Mouse (Mus musculus) thymus, postnatal 10 days (tissue): ENCODE measurements around the gene Ubfd1.

Experiments used
- DNase-seq, 2 experiments: peaks; one replicate each; pipeline ENCODE4 v3.0.0; 2021; ENCODE audit warnings: low spot score in 2 of 2

Ubfd1 gene

DNA sequence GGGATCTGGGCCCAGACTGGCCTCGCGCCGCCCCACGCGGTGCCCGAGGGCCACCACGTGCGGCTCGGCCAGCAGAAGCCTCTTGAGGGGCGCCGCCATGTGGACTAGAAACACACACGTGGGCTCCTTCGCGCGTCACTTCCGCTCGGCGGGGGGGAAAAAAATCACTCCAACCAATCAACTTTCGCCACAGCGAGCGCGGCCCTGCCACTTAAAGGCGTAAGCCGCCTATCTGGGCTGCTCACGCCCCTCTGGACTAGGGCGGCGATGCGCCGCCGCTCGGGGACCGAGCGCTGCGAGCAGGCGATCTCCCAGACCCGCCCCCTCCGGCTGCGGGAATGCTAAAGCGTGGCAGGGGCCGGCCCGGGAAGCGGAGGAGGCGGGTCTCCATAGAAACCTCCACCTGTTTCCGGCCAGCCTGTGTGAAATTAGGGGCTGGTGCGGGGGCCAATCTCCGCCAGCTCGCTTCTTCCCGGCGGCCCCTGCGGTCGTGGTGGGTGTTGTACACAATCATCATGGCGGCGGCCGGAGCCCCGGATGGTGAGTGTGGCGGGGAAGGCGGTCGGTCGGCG lies at the start of gene Ubfd1, which contains the start of gene Ears2:
Gene Ubfd1, plus strand, starts transcription at position 231 of the 572 bp plus-strand sequence.
Gene Ears2, minus strand, starts transcription at position 319 of the 572 bp plus-strand sequence.
- DNase-seq: peak; percentile 85 to 87

GRCm38 (mm10) chr7:122018247-122018646 lies 48.7 kb upstream of the Ubfd1 start:
- no peak for DNase-seq

DNA sequence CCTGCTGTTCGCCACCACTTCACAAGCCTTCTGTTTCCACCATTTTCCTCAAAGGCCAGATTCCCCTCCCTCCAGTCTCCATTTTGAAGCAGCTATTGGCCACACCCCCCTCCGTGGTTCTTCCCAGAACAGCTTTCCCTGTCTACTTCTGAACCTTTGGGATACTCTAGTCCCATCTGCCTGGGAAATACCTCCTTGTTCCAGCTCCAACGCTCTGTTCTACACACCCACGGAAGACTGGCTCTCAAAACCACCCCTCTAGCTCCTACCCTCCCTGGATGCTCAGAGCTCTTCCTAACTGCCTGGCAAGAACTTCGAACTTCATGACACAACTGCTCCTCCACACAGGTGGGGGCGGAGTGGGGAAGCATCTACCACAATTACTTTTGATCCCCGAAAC lies 48.0 kb upstream of the Ubfd1 start:
- DNase-seq: no peak

DNA sequence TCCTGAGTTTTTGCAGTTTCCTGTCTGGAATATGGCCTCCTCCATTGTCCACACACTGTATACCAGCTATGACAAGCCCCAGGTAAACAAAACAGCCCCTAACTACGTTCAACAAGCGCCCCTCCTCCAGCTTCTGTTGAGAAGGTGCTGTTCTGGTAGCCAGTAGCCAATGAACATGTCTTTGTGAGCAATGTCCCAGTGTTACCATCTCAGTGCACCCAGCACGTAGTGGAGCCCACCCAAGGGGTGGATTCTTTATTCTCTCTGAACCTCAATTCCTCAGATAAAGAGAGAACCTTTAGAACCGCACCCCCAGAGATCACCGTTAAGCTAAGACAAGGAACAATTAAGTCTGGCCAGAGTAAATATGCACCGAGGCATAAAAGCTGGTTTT lies 46.7 kb upstream of the Ubfd1 start:
- no peak for DNase-seq

DNA sequence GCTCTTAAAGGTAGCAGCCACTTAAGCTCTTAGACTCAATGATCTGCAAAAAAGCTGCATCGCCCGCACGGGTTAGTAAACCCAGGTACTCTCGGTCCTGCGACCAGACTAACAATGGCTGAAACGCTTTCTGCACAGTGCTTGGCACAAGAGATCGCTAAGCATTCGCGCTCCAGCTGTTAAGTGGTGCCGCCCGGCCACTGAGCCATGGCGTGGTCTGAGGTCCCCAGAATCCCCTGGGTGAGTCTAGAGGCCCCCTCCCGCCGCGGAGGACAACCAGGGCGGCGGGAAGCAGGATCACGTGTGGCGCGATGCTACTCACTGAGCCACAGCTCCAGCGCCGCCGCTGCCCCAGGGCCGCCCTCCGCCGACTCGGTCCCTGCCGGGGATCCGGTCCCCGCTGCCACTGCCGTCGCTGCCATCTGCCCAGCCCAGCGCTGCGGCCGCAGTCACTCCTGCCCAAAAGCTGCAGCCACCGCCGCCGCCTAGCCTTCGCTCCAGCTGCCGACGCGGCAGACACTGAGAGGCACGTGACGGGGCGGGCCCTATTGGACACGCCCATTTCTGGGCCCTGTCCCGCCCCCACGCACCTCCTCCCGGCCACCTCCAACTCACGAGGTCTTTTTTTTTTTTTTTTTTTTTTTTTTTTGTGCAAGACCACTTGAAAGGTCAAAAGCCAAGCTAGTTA lies 46.2 kb upstream of the Ubfd1 start, which contains the start of gene Gga2:
Gene Gga2, minus strand, starts transcription at position 556 of the 688 bp plus-strand sequence.
- peak; percentile 76 to 81 for DNase-seq

DNA sequence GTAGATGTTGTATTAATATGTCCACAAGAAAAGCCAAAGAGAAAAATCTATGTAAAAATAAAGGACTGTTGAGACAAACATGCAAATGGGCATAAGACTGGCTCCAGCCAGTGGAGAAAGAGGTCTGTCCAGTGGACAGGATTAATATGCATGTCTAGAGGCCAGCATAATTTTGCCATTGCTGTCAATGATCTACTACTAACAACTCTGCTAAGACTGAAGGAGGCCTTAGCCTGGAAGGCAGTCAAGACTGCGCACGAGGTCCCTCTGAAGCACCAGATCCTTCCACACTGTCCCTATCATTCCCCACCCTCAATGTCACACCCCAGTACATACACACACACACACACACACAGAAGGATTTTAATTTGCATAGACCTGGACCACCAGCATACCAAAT lies 44.8 kb upstream of the Ubfd1 start:
- no peak for DNase-seq

DNA sequence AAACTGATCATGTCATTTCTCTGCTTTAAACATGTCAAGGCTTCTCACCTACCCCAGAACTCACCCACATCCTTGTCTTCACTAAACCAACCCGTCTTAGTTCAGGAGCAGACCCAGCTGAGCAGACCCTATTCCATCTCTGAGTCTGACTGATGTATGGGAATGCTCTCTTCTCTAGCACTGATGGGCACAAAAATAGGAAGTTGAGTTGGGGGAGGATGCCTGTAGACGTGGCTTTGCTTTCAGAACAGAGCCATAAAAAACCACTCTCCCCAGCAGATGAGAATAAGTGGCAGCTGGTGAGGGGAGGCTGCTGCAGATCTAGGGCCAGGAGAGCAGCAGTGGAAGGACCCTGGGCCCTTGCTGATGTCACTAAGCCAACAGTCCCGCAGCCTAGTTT lies 33.6 kb upstream of the Ubfd1 start:
- DNase-seq: no peak

GRCm38 (mm10) chr7:122034348-122034747 lies 32.6 kb upstream of the Ubfd1 start:
- DNase-seq: no peak

GRCm38 (mm10) chr7:122044106-122044505 lies 22.9 kb upstream of the Ubfd1 start:
- no peak for DNase-seq

- DNase-seq: no peak
These were observed 21.8 kb upstream of the Ubfd1 start for GRCm38 (mm10) chr7:122045181-122045634.

DNA sequence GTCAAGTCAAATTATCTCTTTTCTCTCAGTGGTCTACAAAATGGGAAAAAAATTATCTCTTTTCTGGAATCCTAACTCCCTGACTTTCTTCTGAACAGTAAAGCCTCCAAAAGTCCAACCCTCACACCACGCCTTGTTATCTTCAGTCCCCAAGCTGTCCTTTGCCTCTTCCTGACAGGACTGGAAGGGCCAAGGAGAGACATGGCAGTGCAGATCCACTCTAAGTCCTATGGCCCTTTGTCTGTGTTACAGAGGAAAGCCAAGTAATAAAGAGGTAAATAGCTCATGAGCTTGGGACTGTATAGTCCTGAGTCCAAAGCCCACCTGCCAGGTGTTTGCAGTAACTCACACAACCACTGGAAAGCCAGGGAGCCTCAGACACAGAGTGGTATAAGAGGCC lies 21.3 kb upstream of the Ubfd1 start:
- no peak for DNase-seq

DNA sequence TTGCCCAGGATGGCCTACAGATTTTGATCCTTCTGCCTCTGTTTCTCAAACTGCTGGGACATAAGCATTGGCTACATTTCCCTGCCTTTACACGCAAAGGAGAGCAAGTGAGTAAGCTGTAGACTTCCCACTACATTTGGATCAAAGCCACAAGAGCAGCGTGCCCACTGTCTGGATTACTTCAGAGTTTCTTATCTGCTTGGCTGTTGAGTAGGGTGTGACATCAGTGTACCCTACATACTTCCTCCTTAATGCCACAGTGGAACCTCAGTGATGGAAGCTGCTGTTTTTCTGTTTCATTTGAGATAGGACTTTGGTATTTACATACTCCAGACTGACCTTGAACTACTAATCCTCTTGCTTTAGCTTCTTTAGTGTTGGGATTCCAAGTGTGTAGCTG lies 20.2 kb upstream of the Ubfd1 start:
- DNase-seq: no peak

DNA sequence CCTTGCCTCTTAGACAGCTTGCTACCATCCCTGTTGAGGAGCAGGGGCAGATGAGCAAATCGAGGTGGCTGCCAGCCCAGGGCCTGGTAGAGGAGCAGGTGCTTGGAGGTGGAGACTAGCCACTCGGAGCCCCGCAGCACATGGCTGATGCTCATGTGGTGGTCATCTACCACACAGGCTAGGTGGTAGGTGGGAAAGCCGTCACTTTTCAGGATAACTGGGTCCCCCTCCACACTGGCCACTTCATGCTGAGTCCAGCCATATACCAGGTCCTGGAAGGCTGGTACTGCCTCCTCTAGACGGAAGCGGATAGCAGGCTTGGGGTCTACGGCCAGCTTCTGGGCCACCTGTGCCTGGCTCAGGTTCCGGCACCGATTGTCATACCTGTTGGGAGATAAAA lies 18.8 kb upstream of the Ubfd1 start:
- DNase-seq: no peak

DNA sequence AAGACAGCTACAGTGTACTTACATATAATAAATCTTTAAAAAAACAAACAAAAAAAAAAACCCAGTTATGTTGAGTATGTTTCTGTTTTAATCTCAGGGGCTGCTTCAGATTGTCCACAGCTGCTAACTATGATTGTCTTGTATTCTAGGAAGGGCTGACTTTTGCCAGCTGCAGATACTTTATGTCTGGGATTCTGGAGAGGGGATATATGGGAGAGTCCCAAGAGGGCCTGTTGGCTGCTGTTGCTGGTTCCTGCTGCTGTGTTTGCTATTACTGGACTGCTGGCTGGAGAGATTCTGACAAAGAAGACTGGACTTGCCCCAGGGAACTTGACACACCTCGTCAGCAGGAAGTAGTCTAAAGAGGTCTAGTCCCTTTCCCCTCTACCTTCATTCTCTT lies 16.1 kb upstream of the Ubfd1 start:
- no peak for DNase-seq

GRCm38 (mm10) chr7:122056633-122057032 lies 10.3 kb upstream of the Ubfd1 start:
- DNase-seq: no peak

- no peak for DNase-seq
These were observed 1.3 kb upstream of the Ubfd1 start for GRCm38 (mm10) chr7:122065656-122066055.

DNA sequence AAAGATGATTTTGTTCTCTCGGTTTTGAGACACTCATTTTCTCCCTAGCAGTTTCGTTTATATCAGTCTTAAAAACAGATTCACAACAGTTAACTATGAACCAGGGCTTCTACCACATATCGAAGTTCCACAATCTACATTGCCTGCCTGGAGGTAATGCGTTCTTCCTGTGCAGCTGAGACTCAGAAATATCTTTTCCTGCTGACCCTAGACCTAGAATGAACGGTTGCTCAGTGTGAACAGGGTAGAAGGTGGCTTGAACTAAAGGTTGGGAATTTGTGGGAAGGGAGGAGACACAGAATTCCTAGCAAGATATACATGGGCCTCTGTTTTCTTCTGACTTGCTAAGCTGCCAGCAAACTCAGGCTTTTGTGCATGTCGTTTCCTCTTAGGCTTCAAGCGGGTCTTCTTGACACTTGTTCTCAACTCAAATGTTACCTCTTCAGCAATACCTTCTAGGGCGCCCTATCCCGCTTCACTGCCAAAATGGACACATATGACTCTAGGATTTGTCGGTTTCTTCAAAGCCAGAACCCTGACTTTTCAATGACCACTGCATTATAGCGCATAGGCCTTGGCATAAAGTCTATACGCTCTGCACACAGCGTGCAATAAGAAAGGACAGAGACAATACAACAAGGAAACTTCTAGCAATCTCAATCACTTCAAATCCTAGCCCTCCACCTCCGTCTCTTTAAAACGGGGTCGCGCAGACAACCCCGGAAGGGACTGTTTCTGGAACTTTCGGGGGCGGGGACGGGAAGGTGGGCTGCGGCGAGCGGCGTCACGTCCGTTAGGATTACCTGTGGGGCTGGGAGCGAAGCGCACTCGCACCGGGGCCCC lies 652 bp upstream of the Ubfd1 start:
- DNase-seq: no peak

GRCm38 (mm10) chr7:122067517-122068381 lies 774 bp downstream of the Ubfd1 start:
- DNase-seq: no peak

DNA sequence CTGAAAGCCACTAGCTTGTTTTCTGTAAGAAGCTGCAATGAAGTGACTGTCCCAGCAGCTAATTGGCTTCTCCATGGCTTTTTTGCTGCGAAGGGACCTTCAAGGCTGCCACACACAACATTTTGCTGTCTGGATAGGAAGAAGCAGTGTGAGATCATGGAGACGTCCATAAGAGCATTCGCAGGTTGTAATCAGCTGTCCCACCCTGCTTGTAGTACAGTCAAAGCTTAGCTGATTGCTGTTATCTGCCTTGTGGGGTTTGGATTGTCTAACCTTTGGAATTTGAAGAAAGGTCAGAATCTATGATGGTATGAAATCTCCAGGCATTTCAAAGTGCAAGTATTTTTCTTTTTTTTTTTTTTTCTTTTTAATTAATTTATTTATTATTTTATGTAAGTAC lies 7.4 kb downstream of the Ubfd1 start:
- no peak for DNase-seq

DNA sequence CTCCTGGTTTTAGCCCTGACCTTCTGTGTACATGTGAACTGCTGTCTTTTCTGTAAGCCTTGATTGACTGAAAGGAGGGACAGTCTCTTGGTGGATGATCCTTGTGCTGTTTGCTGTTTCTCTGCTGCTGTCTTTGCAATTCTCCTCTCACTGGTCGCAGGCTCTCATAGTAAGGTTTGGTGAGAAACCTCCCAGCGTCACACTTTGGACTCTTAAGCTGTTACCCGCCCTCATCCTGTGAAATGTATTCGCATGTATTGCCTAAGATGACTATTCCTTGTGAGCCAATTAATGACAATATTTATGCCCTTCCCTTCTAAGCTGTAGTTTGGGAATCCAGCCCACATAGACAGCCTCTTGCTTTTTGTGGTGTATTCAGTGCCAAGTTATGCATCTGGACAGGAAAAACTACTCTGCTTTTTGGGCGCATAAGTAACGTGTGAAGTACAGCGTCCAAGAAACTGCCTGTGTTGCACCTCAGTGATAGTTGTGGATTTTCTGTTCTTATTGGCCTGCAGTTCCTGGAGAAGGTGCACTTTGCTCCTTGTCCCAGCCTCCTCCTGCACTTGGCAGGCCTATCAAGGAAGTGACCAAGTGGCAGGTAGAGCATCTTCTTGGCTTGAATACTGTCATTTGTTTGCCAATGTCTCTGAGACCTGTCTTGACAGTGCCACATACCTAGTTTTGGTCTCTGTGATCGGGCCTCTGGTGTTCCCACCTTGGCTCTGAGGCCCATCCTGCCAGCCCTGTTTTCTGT lies 13.0 kb downstream of the Ubfd1 start:
- no peak for DNase-seq

DNA sequence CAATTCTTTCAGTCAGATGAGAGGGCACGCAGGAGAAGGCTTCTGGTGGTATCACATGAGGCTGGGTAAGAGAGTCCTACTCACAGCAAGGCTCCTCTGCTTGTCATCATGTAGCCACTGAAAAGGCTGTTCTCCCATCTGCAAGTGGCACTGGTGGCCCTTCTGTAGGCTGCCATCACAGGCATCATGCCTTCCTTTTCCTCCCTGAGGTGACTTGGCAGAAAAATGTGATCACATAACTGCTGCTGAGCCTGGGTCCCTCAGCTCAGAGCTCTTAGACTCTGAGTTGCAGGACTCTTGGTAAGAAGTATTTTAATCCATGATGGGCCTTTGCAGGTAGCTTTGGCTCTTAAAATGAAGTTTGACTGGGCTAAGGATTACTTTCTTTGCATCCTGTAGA lies 14.1 kb downstream of the Ubfd1 start:
- DNase-seq: no peak
